Mouse (Mus musculus) gastrocnemius, adult 2 months (tissue): ENCODE measurements at regions not wholly inside any gene's neighbourhood (a gene's known extent, or its start where the extent isn't known, plus 50 kb on each side); places are given as distances from the start of the nearest gene placed in this dataset.
A peak's percentile ranks its signal among the peaks of the same experiment; 100 is the strongest.

Experiments
- DNase-seq: peaks from one replicate; pipeline ENCODE4 v3.0.0; 2022
- H3K27ac ChIP-seq: fragments of 200-600 bp; 2 replicates; pipeline ENCODE4 v1.8.1; 2022; ENCODE audit warnings: mild to moderate bottlenecking
- H3K4me3 ChIP-seq: fragments of 200-600 bp; 2 replicates; pipeline ENCODE4 v1.8.1; 2022; ENCODE audit warnings: mild to moderate bottlenecking, moderate library complexity
- CTCF ChIP-seq: fragments of 200-600 bp; IDR thresholded peaks from 2 replicates; pipeline ENCODE4 v1.8.1; 2022; ENCODE audit warnings: antibody characterized with exemption, mild to moderate bottlenecking, moderate library complexity
- intact Hi-C: fragments of 180-260 bp; cut with DNase I; formaldehyde crosslinking; loops from one replicate; pipeline ENCODE4 v1.15.1; 2025

- no peak for TF ChIP-seq CTCF
Observed at GRCm38 (mm10) chr1:143464863-143465262, 175.6 kb upstream of the B3galt2 start.

DNA sequence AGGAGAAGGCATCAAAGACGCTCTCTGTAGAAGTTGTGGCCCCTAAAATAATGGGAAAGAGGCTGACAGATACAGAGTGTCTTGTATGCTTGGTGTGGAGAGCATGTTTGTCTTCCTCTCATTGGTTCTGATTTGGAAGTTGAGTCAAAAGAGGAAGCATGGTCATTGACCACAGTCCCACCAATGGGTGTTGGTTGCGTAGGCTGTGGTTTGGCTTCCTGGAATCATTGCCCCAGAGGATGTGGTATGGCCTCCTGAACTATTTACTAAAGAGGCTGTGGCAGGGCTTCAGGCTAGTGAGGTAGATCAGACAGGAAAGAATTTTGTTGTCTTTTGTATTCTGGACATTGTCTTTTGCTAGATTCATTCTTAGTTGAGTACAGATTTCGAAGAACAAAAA lies 174.4 kb upstream of the B3galt2 start:
- TF ChIP-seq CTCF, result no peak
- intact Hi-C loops, result no loop called here
- no peak overlapping the region for H3K4me3 ChIP-seq
- no peak for DNase-seq
- no peak overlapping the region for H3K27ac ChIP-seq

More at GRCm38 (mm10) chr1:143464863-143465262, 175.6 kb upstream of the B3galt2 start:
- intact Hi-C loops, result no loop called here
- DNase-seq, result no peak
- Histone ChIP-seq H3K27ac (no peak overlapping the region), H3K4me3 (no peak overlapping the region)

GRCm38 (mm10) chr1:143475329-143475728 lies 165.1 kb upstream of the B3galt2 start:
- DNase-seq, result no peak
- intact Hi-C loops, result no loop called here
- no peak overlapping the region for H3K4me3 ChIP-seq
- no peak overlapping the region for H3K27ac ChIP-seq
- TF ChIP-seq CTCF, result no peak

- TF ChIP-seq CTCF, result no peak
- intact Hi-C loops, result no loop called here
- Histone ChIP-seq H3K4me3 (no peak overlapping the region), H3K27ac (no peak overlapping the region)
- DNase-seq, result no peak
Observed at GRCm38 (mm10) chr1:143483345-143483744, 157.1 kb upstream of the B3galt2 start.

DNA sequence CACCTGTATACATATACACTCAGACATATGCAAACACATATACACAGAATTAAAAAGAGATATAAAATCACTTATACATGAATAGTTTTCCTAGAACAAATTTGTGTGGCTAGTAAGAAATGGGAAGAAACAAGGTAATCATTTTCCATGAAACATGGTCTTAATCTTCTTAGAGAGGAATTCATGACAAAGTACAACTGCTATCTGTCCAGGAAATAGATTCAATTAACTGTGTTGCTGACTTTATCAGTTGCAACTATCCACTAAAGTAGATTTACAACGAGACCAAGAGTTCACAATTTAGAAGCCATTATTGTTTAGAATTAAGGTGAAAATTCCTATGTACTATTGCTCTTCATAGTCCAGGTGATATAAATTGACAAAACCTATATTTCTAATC lies 155.5 kb upstream of the B3galt2 start:
- H3K27ac ChIP-seq, result no peak overlapping the region
- intact Hi-C loops, result no loop called here
- no peak for DNase-seq
- H3K4me3 ChIP-seq, result no peak overlapping the region
- TF ChIP-seq CTCF, result no peak

GRCm38 (mm10) chr1:143497092-143497491 lies 143.4 kb upstream of the B3galt2 start:
- Histone ChIP-seq H3K4me3 (no peak overlapping the region), H3K27ac (no peak overlapping the region)
- intact Hi-C loops, result no loop called here
- no peak for DNase-seq
- TF ChIP-seq CTCF, result no peak

- no peak for TF ChIP-seq CTCF
- intact Hi-C loops, result no loop called here
- H3K27ac ChIP-seq, result peak overlapping the region; percentile 12; the same call in 1 of the 2 replicates
- DNase-seq, result no peak
- H3K4me3 ChIP-seq, result peak overlapping the region; percentile 30
Observed at GRCm38 (mm10) chr1:143503436-143504065, 136.9 kb upstream of the B3galt2 start.

- intact Hi-C loops, result no loop called here
- no peak overlapping the region for H3K27ac ChIP-seq
- DNase-seq, result no peak
- TF ChIP-seq CTCF, result no peak
- H3K4me3 ChIP-seq, result no peak overlapping the region
Observed at GRCm38 (mm10) chr1:143504066-143504440, 136.4 kb upstream of the B3galt2 start.

- Histone ChIP-seq H3K27ac (no peak overlapping the region), H3K4me3 (no peak overlapping the region)
- intact Hi-C loops, result no loop called here
- no peak for TF ChIP-seq CTCF
- DNase-seq, result no peak
Observed at GRCm38 (mm10) chr1:143505318-143505717, 135.1 kb upstream of the B3galt2 start.

DNA sequence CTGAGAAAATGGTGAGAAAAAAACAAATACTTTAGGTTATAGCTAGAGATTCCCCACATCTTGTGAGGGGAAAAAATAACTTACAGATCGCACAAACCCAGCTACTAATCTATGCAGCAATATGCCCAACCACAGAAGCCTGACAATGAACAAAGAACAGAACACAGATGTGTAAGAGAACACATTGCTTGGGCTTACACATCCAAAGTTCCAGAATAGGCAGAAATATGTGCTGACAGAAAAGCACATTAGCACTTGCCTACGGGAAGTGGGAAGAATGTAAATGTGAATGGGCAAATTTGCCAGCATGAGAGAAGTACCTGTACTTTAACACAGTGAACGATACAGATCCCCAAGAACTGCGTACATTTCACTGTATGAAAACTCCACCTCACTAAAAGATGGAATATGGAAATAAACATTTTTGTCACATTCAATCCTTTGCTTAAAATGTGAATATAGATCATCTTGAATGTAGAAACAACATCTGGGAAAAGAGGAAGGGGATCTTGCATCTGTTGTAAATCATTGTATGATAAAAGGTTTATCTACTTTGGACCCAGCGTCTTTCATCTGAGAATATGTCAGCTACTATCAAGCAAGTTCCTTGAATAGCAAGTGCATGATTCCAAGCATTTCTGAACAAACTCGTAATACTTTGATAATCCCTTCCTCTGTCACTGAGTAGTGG lies 116.5 kb upstream of the B3galt2 start:
- no peak for TF ChIP-seq CTCF
- no peak for DNase-seq
- Histone ChIP-seq H3K4me3 (no peak overlapping the region), H3K27ac (peak overlapping the region; percentile 78)
- intact Hi-C loops, result loop anchor here (10.0 kb wide), 1 partner anchor 121 kb away; the partner anchor contains the start of gene B3galt2

DNA sequence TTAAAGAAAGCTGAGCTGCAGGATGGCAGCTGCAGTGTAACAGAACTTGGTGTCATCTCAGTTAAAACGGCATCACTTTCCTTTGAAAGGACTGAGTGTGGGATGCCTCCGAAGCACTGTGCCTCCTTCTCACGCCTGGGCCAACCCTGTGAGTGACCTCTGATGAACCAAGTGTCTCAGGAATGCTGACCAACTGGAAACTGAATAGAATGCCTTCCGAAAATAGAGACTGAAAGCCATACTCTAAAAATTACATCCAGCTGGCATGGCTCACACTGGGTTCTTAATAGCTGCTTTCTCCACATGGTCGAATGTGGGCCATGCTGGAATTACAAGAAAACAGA lies 116.0 kb upstream of the B3galt2 start:
- TF ChIP-seq CTCF, result no peak
- no peak overlapping the region for H3K4me3 ChIP-seq
- intact Hi-C loops, result loop anchor here (10.0 kb wide), 1 partner anchor 120 kb away; the partner anchor contains the start of gene B3galt2
- peak overlapping the region; percentile 78 for H3K27ac ChIP-seq
- DNase-seq, result peak; percentile 74

DNA sequence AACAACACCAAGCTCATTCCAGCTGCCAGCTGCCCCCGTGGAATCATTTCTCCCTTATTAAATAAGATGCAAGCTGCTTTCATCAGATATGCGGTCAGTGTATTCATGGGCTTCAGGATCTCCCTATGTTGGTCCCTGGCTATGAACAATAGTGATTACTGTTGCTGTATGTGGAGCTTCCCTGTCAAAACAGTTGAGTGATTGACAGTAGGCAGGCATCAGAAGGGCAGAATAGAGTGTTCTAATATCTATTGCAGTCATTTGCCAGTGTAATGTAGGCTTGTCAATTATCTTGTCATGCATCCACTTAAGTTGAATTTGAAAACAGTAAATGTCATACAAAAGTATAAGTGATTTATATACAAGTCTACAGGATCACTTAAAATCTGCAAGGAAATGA lies 100.2 kb upstream of the B3galt2 start:
- no peak for DNase-seq
- intact Hi-C loops, result no loop called here
- Histone ChIP-seq H3K27ac (no peak overlapping the region), H3K4me3 (no peak overlapping the region)
- no peak for TF ChIP-seq CTCF

DNA sequence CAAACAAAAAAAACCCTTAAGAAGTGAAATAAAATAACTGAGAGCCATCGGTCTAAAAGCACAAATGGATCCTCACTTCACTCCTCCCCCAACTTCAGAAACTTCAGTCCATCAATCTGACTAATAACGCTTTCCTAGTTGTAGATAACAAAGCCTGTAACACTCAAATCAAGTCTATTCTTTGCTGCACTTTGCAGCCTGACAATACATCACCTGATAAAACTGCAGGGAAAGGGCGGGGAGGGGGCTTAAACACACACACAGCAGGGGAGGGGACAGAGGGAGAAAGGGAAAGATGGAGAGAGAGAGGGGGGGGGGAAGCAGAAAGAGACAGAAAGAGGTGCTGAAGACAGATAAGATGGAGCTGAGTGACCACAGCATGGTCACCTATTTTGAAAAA lies 99.8 kb upstream of the B3galt2 start:
- Histone ChIP-seq H3K4me3 (no peak overlapping the region), H3K27ac (no peak overlapping the region)
- no peak for TF ChIP-seq CTCF
- intact Hi-C loops, result no loop called here
- no peak for DNase-seq
